Mouse (Mus musculus): Measurements from ENCODE around the gene Rcn2.

DNA sequence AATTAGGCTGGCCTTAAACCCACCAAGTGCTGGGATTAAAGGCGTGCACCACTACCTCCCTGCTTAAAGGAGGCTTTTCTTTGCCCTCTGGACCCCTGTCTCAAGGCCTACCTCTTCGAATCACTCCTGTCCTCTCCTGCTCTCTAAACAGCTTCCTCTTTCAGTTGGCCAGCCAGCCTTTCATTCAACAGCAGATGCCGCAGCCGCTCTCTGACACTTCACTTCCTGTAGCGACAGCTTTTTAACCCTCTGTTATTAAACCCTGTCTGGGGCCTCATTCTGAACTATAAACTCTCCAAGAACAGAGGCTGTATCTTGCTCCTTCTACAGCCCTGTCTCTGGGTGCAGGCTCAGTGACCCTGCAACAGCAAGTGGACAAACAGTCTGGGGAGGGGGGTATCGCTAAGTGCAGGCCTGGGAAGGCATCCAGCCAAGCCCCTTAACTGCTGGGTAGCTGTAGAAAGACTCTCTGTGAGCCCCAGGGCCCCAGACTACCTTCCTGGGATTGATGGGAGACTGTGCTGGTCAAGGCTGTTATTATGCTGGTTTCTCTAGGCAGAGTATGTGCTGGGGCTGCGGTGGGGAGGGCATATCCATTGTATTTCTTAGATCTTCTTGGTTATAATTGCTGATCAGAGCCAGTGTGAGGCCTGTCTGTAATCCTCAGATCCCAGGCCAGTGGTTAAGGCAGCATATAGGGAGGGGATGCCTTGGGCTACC is 34.4 kb downstream of the Rcn2 start:
- TF ChIP-seq CTCF (IDR thresholded peaks at IDR 0.05; ENCODE audit: low read depth) (no peak), EP300 (optimal IDR thresholded peaks at IDR 0.05) (no peak)
